Mouse (Mus musculus) C2C12 (cell line): ENCODE results near the gene S1pr4. TPM values are rescaled to one million over a fixed set of nuclear protein-coding genes. Genes with fewer than 3 reads are reported as not detected.

ENCODE experiments used
- H3K27me3 ChIP-seq: one replicate; pipeline ENCODE4 v1.6.1; 2011; ENCODE audit not compliant: control insufficient read depth, insufficient read depth, insufficient read length
- H3K36me3 ChIP-seq: one replicate; pipeline ENCODE4 v1.6.1; 2011; ENCODE audit not compliant: control insufficient read depth, insufficient read depth
- H3K4me3 ChIP-seq: one replicate; pipeline ENCODE4 v1.5.1; 2011; ENCODE audit warnings: mild to moderate bottlenecking, control low read depth; ENCODE audit not compliant: poor library complexity, insufficient read depth, severe bottlenecking
- H3K79me2 ChIP-seq: one replicate; pipeline ENCODE4 v1.6.1; 2011; ENCODE audit not compliant: control insufficient read depth, insufficient read depth
- H3K79me3 ChIP-seq: one replicate; pipeline ENCODE4 v1.6.1; 2011; ENCODE audit warnings: low read depth, control low read depth
- H3ac ChIP-seq: one replicate; pipeline ENCODE3; 2011; ENCODE audit warnings: low read depth; ENCODE audit not compliant: control insufficient read depth, insufficient read length
- CEBPB ChIP-seq: IDR thresholded peaks from one replicate; pipeline ENCODE4 v1.6.1; 2011; ENCODE audit warnings: low read depth, mild to moderate bottlenecking, control low read depth, moderate library complexity
- CTCF ChIP-seq: IDR thresholded peaks from one replicate; pipeline ENCODE4 v1.5.1; 2011; ENCODE audit not compliant: control insufficient read depth, insufficient read depth, insufficient read length
- FOSL1 ChIP-seq: IDR thresholded peaks from one replicate; pipeline ENCODE4 v1.8.0; 2011; ENCODE audit warnings: mild to moderate bottlenecking, low read length; ENCODE audit not compliant: poor library complexity, insufficient read depth, severe bottlenecking
- MAX ChIP-seq: IDR thresholded peaks from one replicate; pipeline ENCODE4 v1.6.1; 2011; ENCODE audit warnings: mild to moderate bottlenecking, control low read depth
- MYOD1 ChIP-seq: IDR thresholded peaks from one replicate; pipeline ENCODE4 v1.6.1; 2011; ENCODE audit warnings: low read depth; ENCODE audit not compliant: control insufficient read depth, insufficient read length
- MYOG ChIP-seq: IDR thresholded peaks from one replicate; pipeline ENCODE4 v1.6.1; 2011; ENCODE audit not compliant: control insufficient read depth, insufficient read length; ENCODE audit errors: extremely low read depth
- USF1 ChIP-seq: IDR thresholded peaks from one replicate; pipeline ENCODE4 v1.6.1; 2011; ENCODE audit warnings: low read depth, mild to moderate bottlenecking, control low read depth, moderate library complexity
- polyA plus RNA-seq: library from polyadenylated mRNA; unstranded; fragments of >200 nt; fragmentation: generic; extraction: Trizol; gene quantifications from one replicate; pipeline ENCODE4 v1.2.1, GENCODE M21; 2012; ENCODE audit warnings: missing spikeins

S1pr4 gene
- polyA plus RNA-seq, 1 experiment: 0.02 TPM

- Histone ChIP-seq H3K27me3 (no peaks in the 10 kb centered on the region), H3K79me3 (no peaks in the 10 kb centered on the region), H3ac (no peak overlapping the region), H3K36me3 (no peaks in the 10 kb centered on the region), H3K4me3 (no peak overlapping the region), H3K79me2 (no peaks in the 10 kb centered on the region)
- TF ChIP-seq USF1 (no peak), CTCF (no peak), FOSL1 (no peak), MYOD1 (no peak), MYOG (no peak), MAX (no peak), CEBPB (no peak)
Observed at GRCm38 (mm10) chr10:81501863-81502262, 1.9 kb upstream of the S1pr4 start.

DNA sequence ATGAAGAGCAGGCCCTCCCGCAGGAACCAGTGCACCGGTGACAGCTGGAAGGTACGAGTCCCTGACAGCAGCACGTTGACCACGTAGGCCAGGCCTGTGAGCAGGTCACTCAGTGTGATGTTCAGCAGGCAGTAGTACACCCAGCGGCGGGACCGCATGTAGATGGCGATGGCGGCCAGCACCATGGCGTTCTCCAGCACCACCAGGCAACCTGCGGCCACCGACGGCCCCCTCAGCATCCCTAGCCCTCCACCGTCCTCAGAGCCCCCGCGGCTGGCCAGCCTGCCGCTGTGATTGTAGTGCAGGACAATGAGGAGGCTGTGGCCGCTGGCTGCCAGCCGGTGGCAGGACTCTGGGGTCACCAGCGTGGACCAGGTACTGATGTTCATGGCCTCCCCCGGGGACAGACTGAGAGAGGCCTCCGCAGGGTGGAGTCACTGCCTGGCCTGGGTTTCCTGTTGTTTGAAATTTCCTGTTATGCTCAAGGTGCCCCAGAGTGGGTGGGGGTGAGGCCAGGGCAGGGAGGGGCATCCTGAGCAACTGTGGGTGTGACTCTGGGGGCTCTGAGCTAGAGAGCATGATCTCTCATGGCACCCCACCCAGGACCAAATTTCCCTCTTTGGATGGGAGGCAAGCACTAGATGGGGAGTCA, 556 bp downstream of the S1pr4 start:
- H3K4me3 ChIP-seq: no peak overlapping the region
- H3K79me2 ChIP-seq: peaks cover 18% of the 10 kb centered on the region
- TF ChIP-seq USF1: no peak
- TF ChIP-seq MAX: no peak
- no peak for TF ChIP-seq CTCF
- TF ChIP-seq MYOG: no peak
- no peak for TF ChIP-seq FOSL1
- TF ChIP-seq MYOD1: no peak
- TF ChIP-seq CEBPB: no peak
- H3K79me3 ChIP-seq: peaks cover 16% of the 10 kb centered on the region
- H3K27me3 ChIP-seq: no peaks in the 10 kb centered on the region
- no peaks in the 10 kb centered on the region for H3K36me3 ChIP-seq
- no peak overlapping the region for H3ac ChIP-seq

GRCm38 (mm10) chr10:81498316-81499249, 1.3 kb downstream of the S1pr4 start:
- Histone ChIP-seq H3K36me3 (no peaks in the 10 kb centered on the region), H3ac (no peak overlapping the region), H3K79me3 (peaks cover 24% of the 10 kb centered on the region), H3K4me3 (no peak overlapping the region), H3K79me2 (peaks cover 26% of the 10 kb centered on the region), H3K27me3 (no peaks in the 10 kb centered on the region)
- no peak for TF ChIP-seq MYOG
- no peak for TF ChIP-seq USF1
- TF ChIP-seq MAX: no peak
- no peak for TF ChIP-seq MYOD1
- no peak for TF ChIP-seq CTCF
- no peak for TF ChIP-seq FOSL1
- no peak for TF ChIP-seq CEBPB

GRCm38 (mm10) chr10:81497401-81498270, 2.3 kb downstream of the S1pr4 start:
- Histone ChIP-seq H3K79me2 (peaks cover 32% of the 10 kb centered on the region), H3K79me3 (peaks cover 28% of the 10 kb centered on the region), H3ac (no peak overlapping the region), H3K27me3 (no peaks in the 10 kb centered on the region), H3K36me3 (peaks cover 6% of the 10 kb centered on the region), H3K4me3 (no peak overlapping the region)
- TF ChIP-seq FOSL1 (no peak), MAX (no peak), MYOD1 (no peak), CEBPB (no peak), CTCF (no peak), MYOG (no peak), USF1 (no peak)

- Histone ChIP-seq H3ac (no peak overlapping the region), H3K79me2 (peaks cover 32% of the 10 kb centered on the region), H3K27me3 (no peaks in the 10 kb centered on the region), H3K79me3 (peaks cover 28% of the 10 kb centered on the region), H3K4me3 (peak overlapping the region; percentile 92), H3K36me3 (peaks cover 13% of the 10 kb centered on the region)
- no peak for TF ChIP-seq CEBPB
- TF ChIP-seq FOSL1: no peak
- TF ChIP-seq USF1: no peak
Observed at GRCm38 (mm10) chr10:81496969-81497368, 3.0 kb downstream of the S1pr4 start.
